Mouse (Mus musculus) megakaryocyte, embryonic 14.5 days (primary cell): Measurements from ENCODE around the gene Meis1.

Experiments used
- FLI1 ChIP-seq: IDR thresholded peaks from 2 replicates; pipeline ENCODE4 v1.6.1; 2012; ENCODE audit warnings: low read length, inconsistent platforms, mixed read lengths
- GATA1 ChIP-seq: IDR thresholded peaks from 3 replicates; pipeline ENCODE4 v1.6.1; 2012; ENCODE audit warnings: mixed read lengths, low read length, inconsistent platforms, borderline replicate concordance

GRCm38 (mm10) chr11:19017262-19017661, 1.5 kb downstream of the Meis1 start:
- TF ChIP-seq GATA1: no peak
- TF ChIP-seq FLI1: no peak
